Mouse (Mus musculus): ENCODE measurements around the gene Glrp1.

DNA sequence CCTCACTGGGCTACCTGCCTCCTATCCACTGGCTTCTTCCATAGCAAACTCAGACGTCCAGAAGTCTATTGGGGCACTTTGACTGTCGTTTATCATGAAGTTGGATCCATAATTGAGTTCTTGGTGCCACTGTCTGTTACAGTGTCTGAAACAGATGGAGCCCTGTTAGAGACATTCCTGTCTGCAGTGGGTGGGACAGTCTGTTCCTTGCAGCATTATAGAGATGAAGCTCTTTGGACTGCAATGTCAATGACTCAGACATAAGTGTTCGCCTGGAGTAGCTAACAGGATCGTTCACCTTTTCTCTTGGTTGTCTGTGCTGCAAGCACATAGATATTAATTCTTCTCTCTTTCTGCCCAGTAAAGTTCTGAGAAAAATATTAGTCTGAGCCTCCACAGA is 25.8 kb downstream of the Glrp1 start:
- no peak for TF ChIP-seq CTCF (conservative IDR thresholded peaks at IDR 0.05; ENCODE audit: low read length)
- TF ChIP-seq NANOG (IDR thresholded peaks at IDR 0.05; ENCODE audit: borderline replicate concordance, low read length), result no peak
- no peak for TF ChIP-seq POU5F1 (IDR thresholded peaks at IDR 0.05; ENCODE audit: borderline replicate concordance, low read length)
